Mouse (Mus musculus) retina, postnatal 1 day (tissue): ENCODE data around the gene Rilpl1.
A peak's percentile ranks its signal among the peaks of the same experiment; 100 is the strongest.
"Not testable (repeated sequence)": the region's sequence is repeated elsewhere in the genome, so short reads cannot be mapped to it uniquely, and the experiment has no call there.

Source experiments
- DNase-seq: peaks from one replicate; pipeline ENCODE4 v3.0.0-alpha.2; 2012

The Rilpl1 gene

GRCm38 (mm10) chr5:124530655-124531582 is at the start of gene Rilpl1:
Rilpl1 (minus strand) TSS chr5:124531391.
- peak; percentile 93 for DNase-seq

- peak; percentile 97 for DNase-seq
These were observed 47.6 kb upstream of the Rilpl1 start, which contains the start of the genes Eif2b1 and Gtf2h3 for GRCm38 (mm10) chr5:124578633-124579317. Eif2b1 (minus strand) TSS chr5:124579131. Gtf2h3 (plus strand) TSS chr5:124579140.

GRCm38 (mm10) chr5:124575467-124575866 is 44.3 kb upstream of the Rilpl1 start:
- no peak for DNase-seq

GRCm38 (mm10) chr5:124571068-124571467 is 39.9 kb upstream of the Rilpl1 start:
- DNase-seq: no peak

- DNase-seq: peak; percentile 40
These were observed 24.0 kb upstream of the Rilpl1 start for GRCm38 (mm10) chr5:124555145-124555544.

GRCm38 (mm10) chr5:124553607-124554006 is 22.4 kb upstream of the Rilpl1 start:
- DNase-seq: peak; percentile 54

GRCm38 (mm10) chr5:124552558-124553307 is 21.5 kb upstream of the Rilpl1 start, which contains the start of gene Ddx55:
Ddx55 (plus strand) TSS chr5:124552864.
- peak; percentile 96 for DNase-seq

GRCm38 (mm10) chr5:124552094-124552472 is 20.9 kb upstream of the Rilpl1 start:
- DNase-seq: no peak

- peak; percentile 31 for DNase-seq
These were observed 20.3 kb upstream of the Rilpl1 start for GRCm38 (mm10) chr5:124551349-124552093.

GRCm38 (mm10) chr5:124550737-124551136 is 19.5 kb upstream of the Rilpl1 start:
- not testable (repeated sequence) for DNase-seq

- no peak for DNase-seq
These were observed 10.4 kb upstream of the Rilpl1 start for GRCm38 (mm10) chr5:124541602-124541973.

- peak; percentile 82 for DNase-seq
These were observed 9.9 kb upstream of the Rilpl1 start for GRCm38 (mm10) chr5:124540905-124541601.

GRCm38 (mm10) chr5:124540383-124540786 is 9.2 kb upstream of the Rilpl1 start, which contains the start of gene Tmed2:
Tmed2 (plus strand) TSS chr5:124540695.
- peak; percentile 99 for DNase-seq

- DNase-seq: no peak
These were observed 8.7 kb upstream of the Rilpl1 start for GRCm38 (mm10) chr5:124539905-124540304.

- DNase-seq: peak; percentile 70
These were observed 7.9 kb upstream of the Rilpl1 start for GRCm38 (mm10) chr5:124538813-124539792.

- peak; percentile 36 for DNase-seq
These were observed 5.6 kb upstream of the Rilpl1 start for GRCm38 (mm10) chr5:124536776-124537175.

- no peak for DNase-seq
These were observed 3.8 kb upstream of the Rilpl1 start for GRCm38 (mm10) chr5:124535016-124535415.

- DNase-seq: no peak
These were observed 1.3 kb upstream of the Rilpl1 start for GRCm38 (mm10) chr5:124532451-124532850.

- DNase-seq: no peak
These were observed 366 bp upstream of the Rilpl1 start for GRCm38 (mm10) chr5:124531583-124531930.

- DNase-seq: no peak
These were observed 1.5 kb downstream of the Rilpl1 start for GRCm38 (mm10) chr5:124529697-124530096.
